In genomic region chr15:96253827-96254226, GRCm38 (mm10) we compare ENCODE assay signal across 9 mouse cellular contexts. TPM values are rescaled to one million over a fixed set of nuclear protein-coding genes. Genes with fewer than 3 reads are reported as not detected.
A peak's percentile ranks its signal among the peaks of the same experiment; 100 is the strongest.
DNase-seq lines count a peak whose midpoint lies in the region; ATAC-seq lines count a peak whose summit lies in the region.
"Had no signal": no experiment of that assay in that cellular context is flagged by ENCODE, and none has a peak within 500 bp of the region (broad histone marks: within the 10 kb centered on the region; RNA-seq: fewer than 3 reads in every experiment).

No protein-coding gene starts in this region.

- no peak for ATAC-seq in liver, embryonic 11.5 days (replicated peaks; ENCODE audit: low FRiP score)
- no peak for ATAC-seq in neural tube, embryonic 14.5 days (ENCODE audit: low read depth)

- H3K4me2 ChIP-seq in liver, embryonic 11.5 days = peak overlapping the region; percentile 52
- H3K4me2 ChIP-seq in neural tube, embryonic 14.5 days (ENCODE audit: low read depth, low read length) = peak overlapping the region; percentile 54

- no peak overlapping the region for H3K27ac ChIP-seq in liver, embryonic 11.5 days (ENCODE audit: low read depth, low read length)
- H3K27ac ChIP-seq in forebrain, embryonic 10.5 days = peak overlapping the region; percentile 53; the same call in 1 of the 2 replicates
- no peak overlapping the region for H3K27ac ChIP-seq in neural tube, embryonic 14.5 days (ENCODE audit: low read depth, low read length)

- peak overlapping the region; percentile 19; the same call in 1 of the 2 replicates for H3K4me3 ChIP-seq in liver, embryonic 11.5 days (ENCODE audit: low read depth, low read length)
- peak overlapping the region; percentile 46 for H3K4me3 ChIP-seq in forebrain, embryonic 10.5 days
- no peak overlapping the region; the same call in 1 of the 2 replicates for H3K4me3 ChIP-seq in neural tube, embryonic 14.5 days (ENCODE audit: low read depth, low read length)

- no peak for DNase-seq in liver, embryonic 11.5 days (ENCODE audit: low spot score)
- no peak for DNase-seq in liver
- no peak for DNase-seq in forebrain, embryonic 10.5 days (ENCODE audit: extremely low spot score, low spot score)
- DNase-seq in kidney, postnatal 36 days = peak; percentile 12 to 16
- DNase-seq in thymus, postnatal 36 days = no peak
- DNase-seq in urinary bladder, adult 18-20 months (ENCODE audit: low spot score in 2 of 2) = no peak
- DNase-seq in adrenal gland, postnatal 14 days = no peak
- DNase-seq: lung, postnatal 4 days had no signal

- no peaks in the 10 kb centered on the region for H3K27me3 ChIP-seq in liver, embryonic 11.5 days (replicated peaks; ENCODE audit: control insufficient read depth, insufficient read depth, low read length)
- H3K27me3 ChIP-seq in forebrain, embryonic 10.5 days (ENCODE audit: poor library complexity, severe bottlenecking) = 0 out of 2 replicates have a peak, but pooled peaks cover 9% of the 10 kb centered on the region
- H3K27me3 ChIP-seq in neural tube, embryonic 14.5 days (ENCODE audit: control insufficient read depth, insufficient read depth, low read length) = no peaks in the 10 kb centered on the region

- no peaks in the 10 kb centered on the region for H3K9me3 ChIP-seq in liver, embryonic 11.5 days (ENCODE audit: control insufficient read depth, low read length)
- no peaks in the 10 kb centered on the region for H3K9me3 ChIP-seq in forebrain, embryonic 10.5 days
- no peaks in the 10 kb centered on the region for H3K9me3 ChIP-seq in neural tube, embryonic 14.5 days (ENCODE audit: control insufficient read depth, low read length)

- no peaks in the 10 kb centered on the region for H3K4me1 ChIP-seq in liver, embryonic 11.5 days (replicated peaks; ENCODE audit: control insufficient read depth, insufficient read depth, low read length)
- H3K4me1 ChIP-seq in forebrain, embryonic 10.5 days = peaks cover 14% of the 10 kb centered on the region
- H3K4me1 ChIP-seq in neural tube, embryonic 14.5 days (ENCODE audit: control insufficient read depth, insufficient read depth, low read length) = no peaks in the 10 kb centered on the region

- no peak overlapping the region for H3K9ac ChIP-seq in liver, embryonic 11.5 days (ENCODE audit: low read depth, low read length)
- H3K9ac ChIP-seq in neural tube, embryonic 14.5 days (replicated peaks; ENCODE audit: low read depth, low read length) = no peak overlapping the region

- 6% methylated on average over 7 of the region's 7 CpGs for WGBS in liver, embryonic 11.5 days
- 3% methylated on average over 7 of the region's 7 CpGs for WGBS in forebrain, embryonic 10.5 days
- 2% methylated on average over 7 of the region's 7 CpGs for WGBS in neural tube, embryonic 14.5 days

- no peaks in the 10 kb centered on the region for H3K36me3 ChIP-seq in liver, embryonic 11.5 days (ENCODE audit: control insufficient read depth, insufficient read depth, low read length)
- no peaks in the 10 kb centered on the region for H3K36me3 ChIP-seq in forebrain, embryonic 10.5 days (replicated peaks)
- H3K36me3 ChIP-seq in neural tube, embryonic 14.5 days (ENCODE audit: control insufficient read depth, insufficient read depth, low read length) = no peaks in the 10 kb centered on the region

RNA-seq across cellular contexts. Expression of gene Arid2, which starts 33.5 kb away (rescaled TPM):
- 24.8 and 25.8 TPM in 2 replicates for polyA plus RNA-seq in liver, embryonic 11.5 days (2014; fragmentation: Nextera tagmentation; extraction: Ambion mirVana)
- 28.7 and 29.0 TPM in 2 replicates for polyA plus RNA-seq in forebrain, embryonic 10.5 days (2016; fragmentation: Nextera tagmentation; extraction: Ambion mirVana)
- polyA plus RNA-seq in neural tube, embryonic 14.5 days (2014; fragmentation: Nextera tagmentation; extraction: Ambion mirVana) = 26.9 and 32.0 TPM in 2 replicates
- total RNA-seq in adrenal gland, postnatal 14 days (2021) = 38.4 and 43.1 TPM in 2 replicates

Comparison
In these comparisons a context has a peak if more than half of its experiments do, and no peak if none do; other contexts are left out.
1. DNase-seq: peak in kidney, postnatal 36 days (2 of 2); none in liver, embryonic 11.5 days (single experiment), liver (single experiment), forebrain, embryonic 10.5 days (single experiment), thymus, postnatal 36 days (0 of 2), urinary bladder, adult 18-20 months (0 of 2) and adrenal gland, postnatal 14 days (single experiment).